Mouse (Mus musculus) bone marrow, adult 2 months (tissue): ENCODE data around the gene Ldhal6b.

Source experiments
- CTCF ChIP-seq: fragments of 200-500 bp; IDR thresholded peaks from 2 replicates; pipeline ENCODE4 v1.5.1; 2011; ENCODE audit warnings: low read length, control low read depth; ENCODE audit not compliant: control insufficient read depth, insufficient read depth
- POLR2A ChIP-seq: fragments of 200-500 bp; IDR thresholded peaks from 2 replicates; pipeline ENCODE4 v1.6.1; 2011; ENCODE audit warnings: low read depth, mild to moderate bottlenecking, control low read depth, low read length, borderline replicate concordance; ENCODE audit not compliant: control insufficient read depth

DNA sequence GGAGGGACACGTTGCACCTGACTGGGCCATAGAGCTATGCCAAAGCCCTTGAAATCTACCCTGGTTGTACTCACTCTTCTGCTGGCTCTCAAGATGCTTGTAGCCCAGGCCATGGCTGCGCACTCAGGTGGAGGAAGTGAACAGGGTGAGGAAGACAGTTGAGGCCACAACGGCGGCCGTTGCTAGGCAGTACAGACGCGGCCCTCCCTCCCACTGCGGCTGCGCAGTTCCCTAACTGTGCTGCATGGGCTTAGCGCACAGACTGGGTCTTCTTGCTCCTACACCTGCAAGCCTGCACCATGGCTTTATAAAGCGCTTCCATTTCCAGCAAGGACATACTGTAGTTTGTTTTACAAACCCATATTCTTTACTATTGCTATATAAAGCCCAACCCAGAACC, at the start of gene Ldhal6b:
- TF ChIP-seq POLR2A (no peak), CTCF (no peak)
